Mouse (Mus musculus) liver, embryonic 14.5 days (tissue): ENCODE results near the gene Nim1k. TPM values are rescaled to one million over a fixed set of nuclear protein-coding genes. Genes with fewer than 3 reads are reported as not detected.

ENCODE experiments used
- ATAC-seq: fragments of 200-750 bp; cut with Nextera tagmentation; 2 replicates; pipeline ENCODE4 v1.8.0; 2017; ENCODE audit warnings: moderate number of reproducible peaks, mild to moderate bottlenecking, moderate library complexity; ENCODE audit not compliant: insufficient read depth
- DNase-seq, 3 experiments: peaks; one replicate each; pipeline ENCODE4 v3.0.0-alpha.2; 2012 to 2013; ENCODE audit warnings: low read depth in 3 of 3, low spot score in 3 of 3
- H3K27ac ChIP-seq: fragments of 300-500 bp; sonication (generic); 2 replicates; pipeline ENCODE4 v1.5.1; 2014; ENCODE audit warnings: moderate library complexity, mild to moderate bottlenecking, control low read depth, inconsistent platforms
- H3K27me3 ChIP-seq: fragments of 300-500 bp; sonication (generic); 2 replicates; pipeline ENCODE4 v1.6.1; 2014; ENCODE audit warnings: mild to moderate bottlenecking, low read length, moderate library complexity; ENCODE audit not compliant: control insufficient read depth, insufficient read depth
- H3K36me3 ChIP-seq: fragments of 300-500 bp; sonication (generic); replicated peaks from 2 replicates; pipeline ENCODE4 v1.6.1; 2014; ENCODE audit warnings: low read depth; ENCODE audit not compliant: control insufficient read depth, insufficient read depth
- H3K4me1 ChIP-seq, 2 experiments: fragments of 200-500 bp in 1 of 2; fragments of 300-500 bp in 1 of 2; sonication (generic) in 1 of 2; replicated peaks; 2 replicates each; pipeline ENCODE4 v1.6.1; 2012 to 2014; ENCODE audit warnings: antibody characterized with exemption in 1 of 2, inconsistent platforms in 1 of 2, low read length in 1 of 2; ENCODE audit not compliant: control insufficient read depth in 2 of 2, insufficient read depth in 2 of 2
- H3K4me2 ChIP-seq: fragments of 300-500 bp; sonication (generic); 2 replicates; pipeline ENCODE4 v1.6.1; 2014; ENCODE audit warnings: low read depth, mild to moderate bottlenecking, control low read depth, moderate library complexity
- H3K4me3 ChIP-seq, 2 experiments: fragments of 200-500 bp in 1 of 2; fragments of 300-500 bp in 1 of 2; sonication (generic) in 1 of 2; 2 replicates each; pipeline ENCODE4 v1.5.1; 2012 to 2014; ENCODE audit warnings: low read depth in 2 of 2, low read length in 2 of 2, mild to moderate bottlenecking in 2 of 2, control low read depth in 1 of 2, inconsistent platforms in 1 of 2, moderate library complexity in 1 of 2; ENCODE audit not compliant: insufficient read depth in 1 of 2
- H3K9ac ChIP-seq: fragments of 300-500 bp; sonication (generic); replicated peaks from 2 replicates; pipeline ENCODE4 v1.6.1; 2014; ENCODE audit warnings: mild to moderate bottlenecking, control low read depth, moderate library complexity
- H3K9me3 ChIP-seq: fragments of 300-500 bp; sonication (generic); 2 replicates; pipeline ENCODE4 v1.6.1; 2016; ENCODE audit warnings: low read length, mixed read lengths; ENCODE audit not compliant: control insufficient read depth
- CTCF ChIP-seq: IDR thresholded peaks from 2 replicates; pipeline ENCODE4 v1.5.1; 2016; ENCODE audit warnings: antibody characterized with exemption, low read depth, control low read depth
- EP300 ChIP-seq: IDR thresholded peaks from 2 replicates; pipeline ENCODE4 v1.6.1; 2016; ENCODE audit warnings: antibody characterized with exemption, low read depth
- WGBS: fragments of 180-500 bp; shearing (Covaris S2); extraction: QIAGEN DNeasy Blood & Tissue Kit; methylation state at CpG from one replicate; pipeline ENCODE4 v1.1.7; 2014; ENCODE audit not compliant: insufficient replicate concordance; 5-methylcytosine and 5-hydroxymethylcytosine counted together
- polyA plus RNA-seq, 2 experiments: library from polyadenylated mRNA; depleted of rRNA in 1 of 2; stranded (reverse) in 1 of 2; unstranded in 1 of 2; fragments of >200 nt; fragmentation: Nextera tagmentation in 1 of 2; extraction: Ambion mirVana in 1 of 2; gene quantifications; 2 replicates each; pipeline versions ENCODE4 v1.2.1 to v1.2.3; 2012 to 2014

Nim1k gene
- polyA plus RNA-seq, 2 experiments: 0.02 to 0.13 TPM

- ATAC-seq (no peak), DNase-seq (no peak)
- no peak overlapping the region for H3K9ac ChIP-seq
- no peak overlapping the region for H3K27ac ChIP-seq
- peaks cover 4% of the 10 kb centered on the region; the same call in 1 of the 2 replicates for H3K36me3 ChIP-seq
- H3K4me2 ChIP-seq: no peak overlapping the region
- peaks cover 3% of the 10 kb centered on the region for H3K27me3 ChIP-seq
- no peaks in the 10 kb centered on the region for H3K9me3 ChIP-seq
- TF ChIP-seq CTCF (no peak), EP300 (no peak)
- WGBS: 41% methylated on average over 5 of the region's 5 CpGs
- H3K4me3 ChIP-seq: no peak overlapping the region
- H3K4me1 ChIP-seq: no peaks in the 10 kb centered on the region
These were observed 1.1 kb upstream of the Nim1k start for GRCm38 (mm10) chr13:119756831-119757230.

- no peak for DNase-seq
- ATAC-seq: peak; percentile 28; the same call in 1 of the 2 replicates
- no peak overlapping the region for H3K9ac ChIP-seq
- 3% methylated on average over 16 of the region's 16 CpGs for WGBS
- H3K4me3 ChIP-seq: peak overlapping the region; percentile 34 to 39; a peak in 3 of 4 replicates
- H3K27ac ChIP-seq: no peak overlapping the region
- H3K4me2 ChIP-seq: peak overlapping the region; percentile 64
- no peaks in the 10 kb centered on the region for H3K4me1 ChIP-seq
- H3K9me3 ChIP-seq: no peaks in the 10 kb centered on the region
- TF ChIP-seq CTCF (no peak), EP300 (no peak)
- no peaks in the 10 kb centered on the region for H3K36me3 ChIP-seq
- H3K27me3 ChIP-seq: peaks cover 3% of the 10 kb centered on the region
These were observed 538 bp downstream of the Nim1k start for GRCm38 (mm10) chr13:119755141-119755547.

- no peak overlapping the region for H3K4me3 ChIP-seq
- 23% methylated on average over 3 of the region's 3 CpGs for WGBS
These were observed 1.1 kb downstream of the Nim1k start for GRCm38 (mm10) chr13:119754635-119755020.

GRCm38 (mm10) chr13:119753859-119754634 lies 1.6 kb downstream of the Nim1k start:
- no peak for DNase-seq
- H3K4me2 ChIP-seq: no peak overlapping the region
- no peak for TF ChIP-seq EP300
- no peak for TF ChIP-seq CTCF
- no peaks in the 10 kb centered on the region for H3K4me1 ChIP-seq
- no peak overlapping the region for H3K4me3 ChIP-seq
- H3K27me3 ChIP-seq: peaks cover 3% of the 10 kb centered on the region
- H3K36me3 ChIP-seq: no peaks in the 10 kb centered on the region
- no peak overlapping the region for H3K9ac ChIP-seq
- no peak for ATAC-seq
- no peaks in the 10 kb centered on the region for H3K9me3 ChIP-seq
- H3K27ac ChIP-seq: no peak overlapping the region
- WGBS: 62% methylated on average over 9 of the region's 9 CpGs

More at GRCm38 (mm10) chr13:119754635-119755020, 1.1 kb downstream of the Nim1k start:
- DNase-seq (no peak), ATAC-seq (no peak)
- Histone ChIP-seq H3K27me3 (peaks cover 3% of the 10 kb centered on the region), H3K9me3 (no peaks in the 10 kb centered on the region), H3K4me1 (no peaks in the 10 kb centered on the region), H3K4me2 (no peak overlapping the region), H3K9ac (no peak overlapping the region), H3K27ac (no peak overlapping the region), H3K36me3 (no peaks in the 10 kb centered on the region)
- TF ChIP-seq EP300 (no peak), CTCF (no peak)

- no peak overlapping the region for H3K4me2 ChIP-seq
- H3K4me1 ChIP-seq: no peaks in the 10 kb centered on the region
- no peak overlapping the region for H3K27ac ChIP-seq
- ATAC-seq: no peak
- H3K4me3 ChIP-seq: no peak overlapping the region
- DNase-seq: no peak
- no peaks in the 10 kb centered on the region for H3K9me3 ChIP-seq
- no peak overlapping the region for H3K9ac ChIP-seq
- no peaks in the 10 kb centered on the region for H3K36me3 ChIP-seq
- no peaks in the 10 kb centered on the region for H3K27me3 ChIP-seq
- WGBS: 59% methylated on average over 4 of the region's 4 CpGs
- TF ChIP-seq EP300: no peak
These were observed 8.8 kb downstream of the Nim1k start for GRCm38 (mm10) chr13:119746930-119747329.
